Mouse (Mus musculus) intestine, embryonic 15.5 days (tissue): ENCODE measurements around the gene Olfr885. TPM values are rescaled to one million over a fixed set of nuclear protein-coding genes. Genes with fewer than 3 reads are reported as not detected.

Experiments
- ATAC-seq: fragments of 200-750 bp; cut with Nextera tagmentation; 2 replicates; pipeline ENCODE4 v1.8.0; 2017; ENCODE audit warnings: moderate TSS enrichment, moderate library complexity
- H3K27ac ChIP-seq: fragments of 300-500 bp; sonication (generic); 2 replicates; pipeline ENCODE4 v1.5.1; 2015; ENCODE audit warnings: mild to moderate bottlenecking, inconsistent platforms
- H3K27me3 ChIP-seq: fragments of 300-500 bp; sonication (generic); replicated peaks from 2 replicates; pipeline ENCODE4 v1.6.1; 2015; ENCODE audit warnings: inconsistent platforms
- H3K36me3 ChIP-seq: fragments of 300-500 bp; sonication (generic); 2 replicates; pipeline ENCODE4 v1.6.1; 2015; ENCODE audit warnings: inconsistent platforms
- H3K4me1 ChIP-seq: fragments of 300-500 bp; sonication (generic); replicated peaks from 2 replicates; pipeline ENCODE4 v1.6.1; 2015; ENCODE audit warnings: inconsistent platforms
- H3K4me2 ChIP-seq: fragments of 300-500 bp; sonication (generic); replicated peaks from 2 replicates; pipeline ENCODE4 v1.6.1; 2015; ENCODE audit warnings: mild to moderate bottlenecking, inconsistent platforms
- H3K4me3 ChIP-seq: fragments of 300-500 bp; sonication (generic); replicated peaks from 2 replicates; pipeline ENCODE4 v1.5.1; 2015; ENCODE audit warnings: inconsistent platforms
- H3K9ac ChIP-seq: fragments of 300-500 bp; sonication (generic); 2 replicates; pipeline ENCODE4 v1.6.1; 2015; ENCODE audit warnings: inconsistent platforms
- H3K9me3 ChIP-seq: fragments of 300-500 bp; sonication (generic); 2 replicates; pipeline ENCODE4 v1.6.1; 2016; ENCODE audit warnings: inconsistent platforms
- WGBS: fragments of 180-500 bp; shearing (Covaris S2); methylation state at CpG from one replicate; pipeline ENCODE4 v1.1.7; 2015; 5-methylcytosine and 5-hydroxymethylcytosine counted together
- polyA plus RNA-seq: library from polyadenylated mRNA; unstranded; fragments of >200 nt; fragmentation: Nextera tagmentation; extraction: Ambion mirVana; gene quantifications from 2 replicates; pipeline ENCODE4 v1.2.1, GENCODE M21; 2015

Gene Olfr885
- polyA plus RNA-seq, result not detected in 2 replicates

DNA sequence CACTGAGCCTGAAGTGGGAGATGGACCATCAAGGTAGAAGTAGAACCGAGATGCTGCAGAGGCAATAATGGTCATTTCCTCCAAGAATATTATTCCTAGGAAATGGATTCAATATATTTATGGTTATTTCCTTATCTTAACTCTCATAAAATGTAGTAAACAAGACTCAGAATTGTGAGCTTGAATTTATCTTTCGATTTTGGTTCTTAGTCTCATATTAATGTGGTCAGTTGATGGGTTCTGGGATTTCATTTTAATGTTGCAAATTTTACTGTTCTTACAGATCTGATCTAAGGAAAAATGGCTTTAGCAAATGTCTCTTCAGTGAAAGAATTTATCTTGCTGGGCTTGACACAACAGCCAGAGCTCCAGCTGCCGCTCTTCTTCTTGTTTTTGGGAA, at the start of gene Olfr885:
Gene Olfr885 (plus strand): TSS at position 301 of the 400 bp plus-strand sequence.
- H3K4me3 ChIP-seq, result no peak within 1 kb of the TSS
- WGBS, result 88% methylated on average over 3 of the region's 3 CpGs
- H3K9me3 ChIP-seq, result no peaks in the 10 kb centered on the region
- no peak within 1 kb of the TSS for H3K27ac ChIP-seq
- no peak within 1 kb of the TSS for H3K4me2 ChIP-seq
- H3K9ac ChIP-seq, result no peak within 1 kb of the TSS
- no peak for ATAC-seq
- H3K36me3 ChIP-seq, result no peaks in the 10 kb centered on the region
- H3K27me3 ChIP-seq, result no peaks in the 10 kb centered on the region
- H3K4me1 ChIP-seq, result no peaks in the 10 kb centered on the region

DNA sequence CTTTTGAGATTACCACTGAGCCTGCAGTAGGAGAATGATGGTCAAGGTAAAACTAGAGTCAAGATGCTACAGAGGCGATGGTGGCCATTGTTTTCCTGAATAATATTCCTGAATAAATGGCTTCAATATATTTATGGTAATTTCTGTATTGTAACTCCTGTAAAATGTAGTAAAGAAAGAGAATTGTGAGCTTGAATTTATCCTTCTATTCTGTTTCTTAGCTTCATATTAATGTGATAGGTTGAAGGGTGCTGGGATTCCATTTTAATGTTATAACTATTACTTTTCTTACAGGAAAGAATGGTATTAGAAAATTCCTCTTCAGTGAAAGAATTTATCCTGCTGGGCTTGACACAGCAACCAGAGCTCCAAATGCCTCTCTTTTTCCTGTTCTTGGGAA, 35.6 kb upstream of the Olfr885 start, which contains the start of gene Olfr883:
Gene Olfr883 (plus strand): TSS at position 301 of the 400 bp plus-strand sequence.
- Histone ChIP-seq H3K4me1 (no peaks in the 10 kb centered on the region), H3K4me2 (no peak within 1 kb of the TSS), H3K36me3 (no peaks in the 10 kb centered on the region), H3K27me3 (no peaks in the 10 kb centered on the region), H3K4me3 (no peak within 1 kb of the TSS), H3K9me3 (no peaks in the 10 kb centered on the region), H3K27ac (no peak within 1 kb of the TSS), H3K9ac (no peak within 1 kb of the TSS)
- 81% methylated on average over 1 of the region's 1 CpGs for WGBS
- no peak for ATAC-seq

DNA sequence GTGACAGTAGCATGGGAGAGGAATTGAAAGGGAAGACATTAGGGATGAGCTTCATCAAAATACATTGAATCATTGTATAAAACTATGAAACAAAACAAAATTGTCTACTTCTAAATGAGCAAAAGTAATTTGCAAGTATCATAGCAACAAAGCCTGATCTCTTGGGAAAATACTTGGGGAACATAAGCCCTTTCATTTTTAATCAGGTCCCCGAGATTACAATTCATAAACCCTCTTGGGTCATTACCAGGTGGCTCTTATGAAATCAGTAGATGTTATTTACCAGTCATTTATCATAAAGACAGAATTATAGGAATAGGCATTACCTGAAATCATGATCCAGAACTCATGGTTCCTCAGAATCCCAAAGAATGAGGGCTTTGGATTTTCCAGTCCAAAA, 14.9 kb upstream of the Olfr885 start, which contains the start of gene Olfr884:
Gene Olfr884 (plus strand): TSS at position 301 of the 400 bp plus-strand sequence.
- ATAC-seq, result no peak

DNA sequence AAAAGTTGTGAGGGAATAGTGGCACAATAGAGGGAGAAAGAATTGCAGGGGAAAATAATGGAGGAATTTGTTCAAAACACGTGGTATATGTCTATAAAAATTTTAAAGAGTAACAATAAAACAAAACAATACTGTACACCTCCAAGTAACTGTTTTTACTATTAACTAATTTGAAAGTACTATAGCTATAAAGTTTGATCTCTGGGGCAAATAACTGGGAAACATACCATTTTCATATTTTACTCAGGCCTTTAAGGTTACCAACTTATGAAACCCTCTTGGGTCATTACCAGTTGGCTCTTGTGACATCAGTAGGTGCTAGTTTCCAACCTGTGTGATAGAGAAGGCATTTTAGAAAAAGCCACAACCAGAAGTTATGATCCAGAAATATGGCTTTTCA, 22.6 kb downstream of the Olfr885 start, which contains the start of gene Olfr887:
Gene Olfr887 (plus strand): TSS at position 301 of the 400 bp plus-strand sequence.
- ATAC-seq, result no peak
- Histone ChIP-seq H3K4me2 (no peak within 1 kb of the TSS), H3K4me3 (no peak within 1 kb of the TSS), H3K36me3 (no peaks in the 10 kb centered on the region), H3K9me3 (no peaks in the 10 kb centered on the region), H3K27ac (no peak within 1 kb of the TSS), H3K4me1 (no peaks in the 10 kb centered on the region), H3K27me3 (no peaks in the 10 kb centered on the region), H3K9ac (no peak within 1 kb of the TSS)
- WGBS, result 85% methylated on average over 1 of the region's 1 CpGs

More for the DNA sequence above, 14.9 kb upstream of the Olfr885 start, which contains the start of gene Olfr884:
- 64% methylated on average over 1 of the region's 1 CpGs for WGBS
- Histone ChIP-seq H3K9ac (no peak within 1 kb of the TSS), H3K4me3 (no peak within 1 kb of the TSS), H3K36me3 (no peaks in the 10 kb centered on the region), H3K4me2 (no peak within 1 kb of the TSS), H3K27ac (no peak within 1 kb of the TSS), H3K9me3 (no peaks in the 10 kb centered on the region), H3K4me1 (no peaks in the 10 kb centered on the region), H3K27me3 (no peaks in the 10 kb centered on the region)

DNA sequence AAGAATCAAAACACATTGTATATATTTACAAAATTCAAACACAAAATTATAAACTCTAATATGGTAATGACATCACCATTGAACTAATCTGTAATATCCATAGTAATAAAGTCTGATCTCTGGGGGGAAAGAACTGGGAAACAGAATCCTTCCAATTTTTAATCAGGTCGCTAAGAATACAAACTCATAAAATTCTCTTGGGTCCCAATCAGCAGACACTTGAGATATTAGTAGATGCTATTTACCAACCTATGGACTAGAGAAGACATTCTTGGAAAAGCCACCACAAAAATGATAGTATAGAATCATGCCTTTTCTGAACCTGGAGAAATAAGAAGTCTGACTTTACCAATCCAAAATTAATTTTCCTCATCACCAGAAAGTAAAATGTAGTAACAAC, 46.7 kb downstream of the Olfr885 start, which contains the start of gene Olfr888:
Gene Olfr888 (plus strand): TSS at position 301 of the 400 bp plus-strand sequence.
- ATAC-seq, result no peak
- no peaks in the 10 kb centered on the region for H3K9me3 ChIP-seq
- no peaks in the 10 kb centered on the region for H3K36me3 ChIP-seq
- no peak within 1 kb of the TSS for H3K4me2 ChIP-seq
- WGBS, result 77% methylated on average over 1 of the region's 1 CpGs
- H3K4me3 ChIP-seq, result no peak within 1 kb of the TSS
- no peak within 1 kb of the TSS for H3K27ac ChIP-seq
- H3K9ac ChIP-seq, result no peak within 1 kb of the TSS
- H3K27me3 ChIP-seq, result no peaks in the 10 kb centered on the region
- H3K4me1 ChIP-seq, result no peaks in the 10 kb centered on the region

Other genes starting within 250 kb of the Olfr885 start
- gene Olfr877, start 207.1 kb upstream of the Olfr885 start, polyA plus RNA-seq, result not detected in 2 replicates
- not detected in 2 replicates for gene Olfr145, start 164.6 kb upstream of the Olfr885 start, polyA plus RNA-seq
- gene Olfr878, start 143.5 kb upstream of the Olfr885 start, polyA plus RNA-seq, result not detected in 2 replicates
- gene Olfr881, start 69.5 kb upstream of the Olfr885 start, polyA plus RNA-seq, result not detected in 2 replicates
- gene Olfr883, start 35.5 kb upstream of the Olfr885 start, polyA plus RNA-seq, result not detected in 2 replicates
- gene Olfr884, start 14.8 kb upstream of the Olfr885 start, polyA plus RNA-seq, result not detected in 2 replicates
- gene Olfr887, start 22.8 kb downstream of the Olfr885 start, polyA plus RNA-seq, result not detected in 2 replicates
- gene Olfr888, start 46.8 kb downstream of the Olfr885 start, polyA plus RNA-seq, result not detected in 2 replicates
- gene Olfr889, start 53.9 kb downstream of the Olfr885 start, polyA plus RNA-seq, result 0.04 and 0.08 TPM in 2 replicates
- not detected in 2 replicates for gene Olfr890, start 81.2 kb downstream of the Olfr885 start, polyA plus RNA-seq
- gene Olfr891, start 119.5 kb downstream of the Olfr885 start, polyA plus RNA-seq, result not detected in 2 replicates
- gene Olfr893, start 147.0 kb downstream of the Olfr885 start, polyA plus RNA-seq, result not detected in 2 replicates
- gene Olfr894, start 156.7 kb downstream of the Olfr885 start, polyA plus RNA-seq, result not detected in 2 replicates
- gene Olfr143, start 191.5 kb downstream of the Olfr885 start, polyA plus RNA-seq, result not detected in 2 replicates
- gene Olfr895, start 206.5 kb downstream of the Olfr885 start, polyA plus RNA-seq, result not detected in 2 replicates
- not detected in 2 replicates for gene Olfr896-ps1, start 229.8 kb downstream of the Olfr885 start, polyA plus RNA-seq